Mouse (Mus musculus): Measurements from ENCODE around the gene Trmt5. TPM values are rescaled to one million over a fixed set of nuclear protein-coding genes. Genes with fewer than 3 reads are reported as not detected.

The Trmt5 gene
- polyA plus RNA-seq, 1 experiment from 2014 or later, result 19.9 TPM

Other genes with a start within 250 kb of the Trmt5 start
- gene Six1, start 232.8 kb downstream of the Trmt5 start, polyA plus RNA-seq (2014; fragmentation: Nextera tagmentation; extraction: Ambion mirVana), result not detected in 2 replicates
- gene Six4, start 173.3 kb downstream of the Trmt5 start, polyA plus RNA-seq (2014; fragmentation: Nextera tagmentation; extraction: Ambion mirVana), result 0.74 and 0.83 TPM in 2 replicates
- 31.0 and 34.4 TPM in 2 replicates for gene Mnat1, start 163.0 kb downstream of the Trmt5 start, polyA plus RNA-seq (2014; fragmentation: Nextera tagmentation; extraction: Ambion mirVana)
- gene Slc38a6, start 69 bp upstream of the Trmt5 start, polyA plus RNA-seq (2014; fragmentation: Nextera tagmentation; extraction: Ambion mirVana), result 9.6 and 10.6 TPM in 2 replicates

Measured in intestine, embryonic 14.5 days (tissue).